Mouse (Mus musculus) stomach, adult 2 months (tissue): Measurements from ENCODE around the gene Fut9. TPM values are rescaled to one million over a fixed set of nuclear protein-coding genes. Genes with fewer than 3 reads are reported as not detected.

Experiments
- polyA plus RNA-seq: library from polyadenylated mRNA; depleted of rRNA; stranded (reverse); fragments of >200 nt; gene quantifications from 2 replicates; pipeline ENCODE4 v1.2.3, GENCODE M21; 2012; rRNA removed

The Fut9 gene
- polyA plus RNA-seq: 0.41 and 0.51 TPM in 2 replicates

DNA sequence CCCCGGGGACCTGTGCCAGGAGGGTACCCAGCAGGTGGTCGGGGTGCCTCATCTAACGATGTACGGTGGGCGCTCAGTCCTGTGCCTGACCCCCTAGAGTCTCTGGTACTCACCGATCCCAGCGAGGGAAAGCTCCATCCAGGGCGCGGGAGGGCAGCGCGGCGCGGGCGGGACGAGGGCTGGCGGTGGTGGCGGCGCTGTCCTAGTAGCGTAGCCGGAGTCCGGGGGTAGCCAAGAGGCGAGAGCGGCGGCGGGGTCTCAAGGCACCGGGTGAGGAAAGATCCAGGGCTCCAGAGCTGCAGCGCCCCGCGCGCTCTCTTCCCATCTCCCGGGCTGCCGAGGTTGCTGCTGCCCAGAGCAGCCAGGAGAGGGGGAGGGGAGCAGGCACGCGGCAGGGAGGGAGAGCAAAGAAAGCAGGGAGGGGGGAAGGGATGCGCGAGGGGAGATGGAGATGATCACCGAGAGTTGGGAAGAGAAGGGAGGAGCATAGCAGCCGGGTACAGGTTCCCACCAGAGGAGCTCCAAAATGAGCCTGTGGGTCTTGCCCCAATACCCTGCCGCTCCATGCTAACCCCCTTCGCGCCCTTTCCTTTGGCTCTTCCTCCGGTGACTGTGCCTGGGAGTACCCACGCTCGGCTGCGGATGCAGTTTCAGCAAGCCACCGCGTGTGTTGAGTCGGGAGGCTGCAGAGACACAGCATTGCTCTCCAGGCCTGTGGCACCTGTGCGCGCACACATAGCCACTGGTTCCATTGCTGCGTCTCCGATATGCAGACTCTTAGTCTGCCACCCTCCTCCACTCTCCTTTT lies at the start of gene Fut9:
Fut9 (minus strand) TSS at position 769 of the 808 bp plus-strand sequence.

